Mouse (Mus musculus): ENCODE measurements around the gene Ttll13.

DNA sequence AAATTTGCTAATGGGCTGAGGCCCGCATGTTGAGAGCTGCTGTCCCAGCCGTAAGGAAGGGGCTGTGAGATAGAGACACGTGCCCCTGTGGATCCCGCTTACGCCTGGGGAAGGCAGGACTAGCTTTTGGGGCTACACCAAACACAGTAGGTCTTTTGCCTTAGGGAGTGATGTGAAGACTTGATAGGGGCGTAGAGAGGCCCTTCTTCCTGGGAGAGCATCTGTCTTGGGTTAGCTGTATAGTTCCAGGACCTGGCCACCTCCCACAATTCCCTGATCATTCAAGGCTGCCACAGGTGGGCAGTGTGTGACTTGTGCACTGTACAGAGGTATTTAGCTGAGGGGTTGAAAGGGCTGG lies 45.6 kb upstream of the Ttll13 start:
- TF ChIP-seq CTCF (IDR thresholded peaks at IDR 0.05 in 2 of 3, conservative IDR thresholded peaks at IDR 0.05 in 1 of 3; ENCODE audit: control insufficient read depth in 1 of 3, insufficient read depth in 1 of 3, low read depth in 2 of 3, low read length in 3 of 3, poor library complexity in 1 of 3, severe bottlenecking in 1 of 3) (no peak), SIN3A (IDR thresholded peaks at IDR 0.05; ENCODE audit: low read length) (no peak), POLR2A (IDR thresholded peaks at IDR 0.05; ENCODE audit: control insufficient read depth in 1 of 2, insufficient read depth in 1 of 2, low read depth in 1 of 2, low read length in 2 of 2, poor library complexity in 1 of 2) (no peak), USF2 (IDR thresholded peaks at IDR 0.05; ENCODE audit: borderline replicate concordance in 1 of 2, insufficient read depth in 1 of 2, low read depth in 1 of 2, low read length in 2 of 2) (no peak), GATA1 (IDR thresholded peaks at IDR 0.05; ENCODE audit: low read depth, low read length) (no peak), SMC3 (IDR thresholded peaks at IDR 0.05; ENCODE audit: low read depth, low read length) (no peak), MAZ (IDR thresholded peaks at IDR 0.05; ENCODE audit: low read depth, low read length) (no peak), KAT2A (conservative IDR thresholded peaks at IDR 0.05; ENCODE audit: low read depth, low read length) (no peak), RCOR1 (IDR thresholded peaks at IDR 0.05; ENCODE audit: low read depth, low read length) (no peak), JUND (IDR thresholded peaks at IDR 0.05; ENCODE audit: low read depth, low read length) (no peak), ZC3H11A (IDR thresholded peaks at IDR 0.05; ENCODE audit: low read depth, low read length) (no peak), EP300 (IDR thresholded peaks at IDR 0.05; ENCODE audit: low read depth in 1 of 2, low read length in 2 of 2) (no peak), CHD2 (IDR thresholded peaks at IDR 0.05; ENCODE audit: low read length) (no peak)

Measured in MEL (cell line).